Mouse (Mus musculus) neural tube, embryonic 13.5 days (tissue): Measurements from ENCODE around the gene Olfr46. TPM values are rescaled to one million over a fixed set of nuclear protein-coding genes. Genes with fewer than 3 reads are reported as not detected.
"Not testable (repeated sequence)": the region's sequence is repeated elsewhere in the genome, so short reads cannot be mapped to it uniquely, and the experiment has no call there.

Source experiments
- ATAC-seq: fragments of 200-750 bp; cut with Nextera tagmentation; 2 replicates; pipeline ENCODE4 v1.8.0; 2017; ENCODE audit warnings: low read depth, mild to moderate bottlenecking, moderate TSS enrichment, moderate library complexity
- H3K27ac ChIP-seq: fragments of 300-500 bp; sonication (generic); replicated peaks from 2 replicates; pipeline ENCODE4 v1.5.1; 2015; ENCODE audit warnings: moderate library complexity, mild to moderate bottlenecking, inconsistent platforms
- H3K27me3 ChIP-seq: fragments of 300-500 bp; sonication (generic); 2 replicates; pipeline ENCODE4 v1.6.1; 2015; ENCODE audit warnings: mild to moderate bottlenecking, inconsistent platforms
- H3K36me3 ChIP-seq: fragments of 300-500 bp; sonication (generic); 2 replicates; pipeline ENCODE4 v1.6.1; 2015; ENCODE audit warnings: mild to moderate bottlenecking, inconsistent platforms
- H3K4me1 ChIP-seq: fragments of 300-500 bp; sonication (generic); replicated peaks from 2 replicates; pipeline ENCODE4 v1.6.1; 2015; ENCODE audit warnings: inconsistent platforms
- H3K4me2 ChIP-seq: fragments of 300-500 bp; sonication (generic); 2 replicates; pipeline ENCODE4 v1.6.1; 2015; ENCODE audit warnings: inconsistent platforms, mild to moderate bottlenecking, moderate library complexity
- H3K4me3 ChIP-seq: fragments of 300-500 bp; sonication (generic); 2 replicates; pipeline ENCODE4 v1.5.1; 2015; ENCODE audit warnings: mild to moderate bottlenecking, inconsistent platforms
- H3K9ac ChIP-seq: fragments of 300-500 bp; sonication (generic); 2 replicates; pipeline ENCODE4 v1.6.1; 2015; ENCODE audit warnings: moderate library complexity, mild to moderate bottlenecking, inconsistent platforms
- H3K9me3 ChIP-seq: fragments of 300-500 bp; sonication (generic); 2 replicates; pipeline ENCODE4 v1.6.1; 2016; ENCODE audit warnings: inconsistent platforms
- WGBS: fragments of 180-500 bp; shearing (Covaris S2); methylation state at CpG from one replicate; pipeline ENCODE4 v1.1.7; 2015; 5-methylcytosine and 5-hydroxymethylcytosine counted together
- polyA plus RNA-seq: library from polyadenylated mRNA; unstranded; fragments of >200 nt; fragmentation: Nextera tagmentation; extraction: Ambion mirVana; gene quantifications from 2 replicates; pipeline ENCODE4 v1.2.1, GENCODE M21; 2015

Gene Olfr46
- not detected in 2 replicates for polyA plus RNA-seq

GRCm38 (mm10) chr7:140600969-140601368 is at the start of gene Olfr46:
TSS of gene Olfr46 (plus strand) at chr7:140601269.
- not testable (repeated sequence) for H3K36me3 ChIP-seq, H3K27ac ChIP-seq, H3K4me2 ChIP-seq, H3K27me3 ChIP-seq, H3K4me1 ChIP-seq, H3K9me3 ChIP-seq, ATAC-seq, H3K9ac ChIP-seq, H3K4me3 ChIP-seq
- WGBS, result 73% methylated on average over 2 of the region's 2 CpGs

- Histone ChIP-seq H3K27ac (no peak within 1 kb of the TSS), H3K36me3 (no peaks in the 10 kb centered on the region), H3K4me2 (no peak within 1 kb of the TSS), H3K4me1 (no peaks in the 10 kb centered on the region), H3K27me3 (no peaks in the 10 kb centered on the region), H3K9me3 (no peaks in the 10 kb centered on the region), H3K9ac (no peak within 1 kb of the TSS), H3K4me3 (no peak within 1 kb of the TSS)
- 64% methylated on average over 3 of the region's 3 CpGs for WGBS
- no peak for ATAC-seq
Measured at GRCm38 (mm10) chr7:140567586-140567985, 33.5 kb upstream of the Olfr46 start, which contains the start of gene Olfr538. TSS of gene Olfr538 (plus strand) at chr7:140567886.

GRCm38 (mm10) chr7:140628670-140629069 is 27.6 kb downstream of the Olfr46 start, which contains the start of gene Olfr61:
TSS of gene Olfr61 (plus strand) at chr7:140628970.
- not testable (repeated sequence) for H3K4me3 ChIP-seq, H3K36me3 ChIP-seq, H3K4me2 ChIP-seq, H3K27ac ChIP-seq, H3K4me1 ChIP-seq, H3K9me3 ChIP-seq, ATAC-seq, H3K9ac ChIP-seq, H3K27me3 ChIP-seq
- WGBS, result 88% methylated on average over 3 of the region's 3 CpGs

- Histone ChIP-seq H3K4me3 (no peak overlapping the region), H3K4me2 (no peak overlapping the region), H3K27ac (no peak overlapping the region), H3K9me3 (no peaks in the 10 kb centered on the region), H3K36me3 (no peaks in the 10 kb centered on the region), H3K9ac (no peak overlapping the region), H3K27me3 (no peaks in the 10 kb centered on the region), H3K4me1 (no peaks in the 10 kb centered on the region)
- 91% methylated on average over 1 of the region's 1 CpGs for WGBS
- no peak for ATAC-seq
Measured at GRCm38 (mm10) chr7:140630559-140630958, 29.5 kb downstream of the Olfr46 start.

GRCm38 (mm10) chr7:140646152-140646551 is 45.1 kb downstream of the Olfr46 start, which contains the start of gene Olfr53:
TSS of gene Olfr53 (plus strand) at chr7:140646452.
- H3K27ac ChIP-seq, result no peak within 1 kb of the TSS
- H3K9me3 ChIP-seq, result no peaks in the 10 kb centered on the region; the same call in 1 of the 2 replicates
- H3K4me1 ChIP-seq, result no peaks in the 10 kb centered on the region
- H3K36me3 ChIP-seq, result no peaks in the 10 kb centered on the region
- no peak for ATAC-seq
- 84% methylated on average over 1 of the region's 1 CpGs for WGBS
- no peak within 1 kb of the TSS for H3K4me3 ChIP-seq
- no peak within 1 kb of the TSS for H3K9ac ChIP-seq
- H3K4me2 ChIP-seq, result no peak within 1 kb of the TSS
- H3K27me3 ChIP-seq, result no peaks in the 10 kb centered on the region

- no peak within 1 kb of the TSS for H3K4me3 ChIP-seq
- H3K9ac ChIP-seq, result no peak within 1 kb of the TSS
- no peaks in the 10 kb centered on the region for H3K4me1 ChIP-seq
- ATAC-seq, result no peak
- no peaks in the 10 kb centered on the region for H3K36me3 ChIP-seq
- no peak within 1 kb of the TSS for H3K4me2 ChIP-seq
- H3K27ac ChIP-seq, result no peak within 1 kb of the TSS
- H3K27me3 ChIP-seq, result no peaks in the 10 kb centered on the region
- 76% methylated on average over 4 of the region's 4 CpGs for WGBS
- no peaks in the 10 kb centered on the region for H3K9me3 ChIP-seq
Measured at GRCm38 (mm10) chr7:140659630-140660029, 58.6 kb downstream of the Olfr46 start, which contains the start of gene Olfr539. TSS of gene Olfr539 (plus strand) at chr7:140659930.

Other genes starting within 250 kb of the Olfr46 start
- not detected in 2 replicates for gene Olfr60, start 239.6 kb upstream of the Olfr46 start, polyA plus RNA-seq
- not detected in 2 replicates for gene Olfr530, start 224.9 kb upstream of the Olfr46 start, polyA plus RNA-seq
- not detected in 2 replicates for gene Olfr531, start 198.4 kb upstream of the Olfr46 start, polyA plus RNA-seq
- gene Olfr532, start 179.6 kb upstream of the Olfr46 start, polyA plus RNA-seq, result not detected in 2 replicates
- gene Olfr533, start 137.9 kb upstream of the Olfr46 start, polyA plus RNA-seq, result not detected in 2 replicates
- gene Olfr535, start 117.1 kb upstream of the Olfr46 start, polyA plus RNA-seq, result not detected in 2 replicates
- gene Olfr536, start 93.9 kb upstream of the Olfr46 start, polyA plus RNA-seq, result not detected in 2 replicates
- not detected in 2 replicates for gene Olfr538, start 33.4 kb upstream of the Olfr46 start, polyA plus RNA-seq
- not detected in 2 replicates for gene Olfr61, start 27.7 kb downstream of the Olfr46 start, polyA plus RNA-seq
- gene Olfr53, start 45.2 kb downstream of the Olfr46 start, polyA plus RNA-seq, result not detected in 2 replicates
- gene Olfr539, start 58.7 kb downstream of the Olfr46 start, polyA plus RNA-seq, result 0.07 TPM in 1 of 2 replicates, not detected in the other
- not detected in 2 replicates for gene Olfr45, start 80.7 kb downstream of the Olfr46 start, polyA plus RNA-seq
- not detected in 2 replicates for gene Olfr541, start 96.0 kb downstream of the Olfr46 start, polyA plus RNA-seq
- not detected in 2 replicates for gene Cyp2e1, start 162.5 kb downstream of the Olfr46 start, polyA plus RNA-seq
- gene Syce1, start 186.6 kb downstream of the Olfr46 start, polyA plus RNA-seq, result 0.13 and 0.41 TPM in 2 replicates
- 21.5 and 24.8 TPM in 2 replicates for gene Zfp941, start 220.9 kb downstream of the Olfr46 start, polyA plus RNA-seq
- gene Urah, start 233.7 kb downstream of the Olfr46 start, polyA plus RNA-seq, result not detected in 2 replicates
- not detected in 2 replicates for gene Scgb1c1, start 244.3 kb downstream of the Olfr46 start, polyA plus RNA-seq
- gene Odf3, start 246.5 kb downstream of the Olfr46 start, polyA plus RNA-seq, result not detected in 2 replicates